Mouse (Mus musculus): ENCODE measurements around the gene Fignl1.

The Fignl1 gene

GRCm38 (mm10) chr11:11832755-11833084, 24.0 kb upstream of the Fignl1 start:
- no peak for DNase-seq (ENCODE audit: low read depth, low spot score)

- no peak for DNase-seq (ENCODE audit: low read depth, low spot score)
These were observed 23.4 kb upstream of the Fignl1 start for GRCm38 (mm10) chr11:11831940-11832754.

- no peak for DNase-seq (ENCODE audit: low read depth, low spot score)
These were observed 22.8 kb upstream of the Fignl1 start for GRCm38 (mm10) chr11:11831526-11831925.

- no peak for DNase-seq (ENCODE audit: low read depth, low spot score)
These were observed 22.2 kb upstream of the Fignl1 start for GRCm38 (mm10) chr11:11830884-11831495.

GRCm38 (mm10) chr11:11829161-11830000, 20.6 kb upstream of the Fignl1 start:
- no peak for DNase-seq (ENCODE audit: low read depth, low spot score)

- DNase-seq (ENCODE audit: low read depth, low spot score), result no peak
These were observed 20.0 kb upstream of the Fignl1 start for GRCm38 (mm10) chr11:11828761-11829160.

- DNase-seq (ENCODE audit: low read depth, low spot score), result peak; percentile 81
These were observed 19.5 kb upstream of the Fignl1 start for GRCm38 (mm10) chr11:11828251-11828650.

GRCm38 (mm10) chr11:11826475-11826874, 17.7 kb upstream of the Fignl1 start:
- DNase-seq (ENCODE audit: low read depth, low spot score), result no peak

GRCm38 (mm10) chr11:11825670-11826069, 16.9 kb upstream of the Fignl1 start:
- no peak for DNase-seq (ENCODE audit: low read depth, low spot score)

- no peak for DNase-seq (ENCODE audit: low read depth, low spot score)
These were observed 16.3 kb upstream of the Fignl1 start for GRCm38 (mm10) chr11:11824970-11825635.

- DNase-seq (ENCODE audit: low read depth, low spot score), result no peak
These were observed 15.5 kb upstream of the Fignl1 start for GRCm38 (mm10) chr11:11823980-11824911.

- no peak for DNase-seq (ENCODE audit: low read depth, low spot score)
These were observed 13.7 kb upstream of the Fignl1 start for GRCm38 (mm10) chr11:11822181-11823095.

GRCm38 (mm10) chr11:11821387-11821975, 12.7 kb upstream of the Fignl1 start:
- DNase-seq (ENCODE audit: low read depth, low spot score), result peak; percentile 96

GRCm38 (mm10) chr11:11820737-11821136, 12.0 kb upstream of the Fignl1 start:
- DNase-seq (ENCODE audit: low read depth, low spot score), result no peak

- DNase-seq (ENCODE audit: low read depth, low spot score), result peak; percentile 96
These were observed 11.5 kb upstream of the Fignl1 start for GRCm38 (mm10) chr11:11820251-11820650.

- no peak for DNase-seq (ENCODE audit: low read depth, low spot score)
These were observed 10.4 kb upstream of the Fignl1 start for GRCm38 (mm10) chr11:11819206-11819605.

GRCm38 (mm10) chr11:11818797-11819196, 10.0 kb upstream of the Fignl1 start:
- DNase-seq (ENCODE audit: low read depth, low spot score), result no peak

- DNase-seq (ENCODE audit: low read depth, low spot score), result no peak
These were observed 7.0 kb upstream of the Fignl1 start for GRCm38 (mm10) chr11:11815737-11816136.

GRCm38 (mm10) chr11:11811906-11812480, 3.2 kb upstream of the Fignl1 start:
- peak; percentile 89 for DNase-seq (ENCODE audit: low read depth, low spot score)
